Comparison of ENCODE assay signal across 22 mouse cellular contexts in genomic region chr11:11929059-11929458, GRCm38 (mm10). TPM values are rescaled to one million over a fixed set of nuclear protein-coding genes. Genes with fewer than 3 reads are reported as not detected.
DNase-seq lines count a peak whose midpoint lies in the region; ATAC-seq and TF ChIP-seq lines count a peak whose summit lies in the region.
"Had no signal": no experiment of that assay in that cellular context is flagged by ENCODE, and none has a peak within 500 bp of the region (broad histone marks: within the 10 kb centered on the region; RNA-seq: fewer than 3 reads in every experiment).

No protein-coding gene starts in this region.

- no peak for TF ChIP-seq EP300 in CH12.LX (IDR thresholded peaks at IDR 0.05; ENCODE audit: low read length)

- dilution Hi-C loops in CH12.LX (cut with MboI; ENCODE audit: extremely low pct_ligation_motif_present, extremely low pct_unique_long_range_greater_than_20kb, low sequenced_read_pairs), result no loop called here

- peaks cover 11% of the 10 kb centered on the region for H3K36me3 ChIP-seq in heart, embryonic 11.5 days (ENCODE audit: control insufficient read depth, insufficient read depth, low read length)
- H3K36me3 ChIP-seq in heart, embryonic 16.5 days (ENCODE audit: control insufficient read depth, insufficient read depth), result peaks cover 30% of the 10 kb centered on the region
- peaks cover 43% of the 10 kb centered on the region for H3K36me3 ChIP-seq in limb, embryonic 12.5 days
- peaks cover 47% of the 10 kb centered on the region for H3K36me3 ChIP-seq in limb, embryonic 10.5 days
- H3K36me3 ChIP-seq in CH12.LX (replicated peaks in 1 of 2; ENCODE audit: control insufficient read depth in 1 of 2, insufficient read depth in 1 of 2, low read length in 1 of 2), result peaks cover 30 to 40% of the 10 kb centered on the region in 2 experiments

- H3K9ac ChIP-seq in heart, embryonic 11.5 days (ENCODE audit: low read depth, low read length), result no peak overlapping the region
- H3K9ac ChIP-seq in heart, embryonic 16.5 days (ENCODE audit: low read length), result no peak overlapping the region
- H3K9ac ChIP-seq in limb, embryonic 12.5 days (replicated peaks), result no peak overlapping the region
- no peak overlapping the region for H3K9ac ChIP-seq in CH12.LX (ENCODE audit: insufficient read depth, low read depth)
- H3K9ac ChIP-seq: embryonic facial prominence, embryonic 13.5 days; forebrain, embryonic 15.5 days; hindbrain, embryonic 14.5 days; liver, embryonic 14.5 days had no signal

- no peak overlapping the region for H3K4me3 ChIP-seq in heart, embryonic 11.5 days (ENCODE audit: low read depth, low read length)
- H3K4me3 ChIP-seq in heart, embryonic 16.5 days (ENCODE audit: low read length), result no peak overlapping the region
- H3K4me3 ChIP-seq in limb, embryonic 12.5 days (replicated peaks), result no peak overlapping the region
- no peak overlapping the region for H3K4me3 ChIP-seq in limb, embryonic 10.5 days
- H3K4me3 ChIP-seq in CH12.LX (replicated peaks in 1 of 3; ENCODE audit: low read depth in 2 of 3, low read length in 2 of 3, poor library complexity in 1 of 3), result no peak overlapping the region
- H3K4me3 ChIP-seq: embryonic facial prominence, embryonic 13.5 days; forebrain, embryonic 10.5 days; forebrain, embryonic 15.5 days had no signal

- no peak for TF ChIP-seq POLR2A in CH12.LX (IDR thresholded peaks at IDR 0.05; ENCODE audit: low read depth, low read length)

- WGBS in heart, embryonic 11.5 days (ENCODE audit: insufficient replicate concordance), result 87% methylated on average over 3 of the region's 3 CpGs
- 84% methylated on average over 3 of the region's 3 CpGs for WGBS in heart, embryonic 16.5 days
- 95% methylated on average over 3 of the region's 3 CpGs for WGBS in limb, embryonic 12.5 days
- WGBS in limb, embryonic 10.5 days, result 89% methylated on average over 3 of the region's 3 CpGs

- H3K79me2 ChIP-seq in CH12.LX (replicated peaks; ENCODE audit: control insufficient read depth, extremely low read depth, insufficient read depth, poor library complexity, severe bottlenecking), result no peaks in the 10 kb centered on the region

- in situ Hi-C loops in CH12.LX (cut with MboI; ENCODE audit: low pct_ligation_motif_present, low pct_unique_long_range_greater_than_20kb, low sequenced_read_pairs), result no loop called here

- no peak for TF ChIP-seq RAD21 in CH12.LX (IDR thresholded peaks at IDR 0.05; ENCODE audit: low read depth, low read length)

- DNase-seq in heart, postnatal 10 days, result no peak
- no peak for DNase-seq in heart, adult 18-20 months
- no peak for DNase-seq in limb, embryonic 10.5 days (ENCODE audit: low spot score)
- no peak for DNase-seq in CH12.LX (ENCODE audit: extremely low read depth)
- no peak for DNase-seq in cerebellum, adult 11 months
- DNase-seq: adrenal gland, postnatal 14 days; cerebellum, adult 11-12 months; cerebellum, adult 9-11 months; layer of hippocampus, adult 9-11 months; lung, postnatal 36 days; thymus, postnatal 4 days had no signal

- H3K27me3 ChIP-seq in heart, embryonic 11.5 days (ENCODE audit: control insufficient read depth, insufficient read depth, low read length), result no peaks in the 10 kb centered on the region
- H3K27me3 ChIP-seq in heart, embryonic 16.5 days (ENCODE audit: control insufficient read depth, insufficient read depth, low read length), result no peaks in the 10 kb centered on the region
- H3K27me3 ChIP-seq in limb, embryonic 12.5 days, result no peaks in the 10 kb centered on the region
- no peaks in the 10 kb centered on the region for H3K27me3 ChIP-seq in limb, embryonic 10.5 days (ENCODE audit: low read depth, poor library complexity, severe bottlenecking)
- H3K27me3 ChIP-seq in CH12.LX (replicated peaks), result no peaks in the 10 kb centered on the region
- H3K27me3 ChIP-seq: embryonic facial prominence, embryonic 13.5 days; forebrain, embryonic 15.5 days had no signal

- H3K9me3 ChIP-seq in heart, embryonic 11.5 days (replicated peaks; ENCODE audit: control insufficient read depth, low read length), result no peaks in the 10 kb centered on the region
- H3K9me3 ChIP-seq in heart, embryonic 16.5 days (replicated peaks; ENCODE audit: control insufficient read depth, low read length), result no peaks in the 10 kb centered on the region
- no peaks in the 10 kb centered on the region for H3K9me3 ChIP-seq in limb, embryonic 12.5 days
- H3K9me3 ChIP-seq in limb, embryonic 10.5 days (replicated peaks), result no peaks in the 10 kb centered on the region
- no peaks in the 10 kb centered on the region for H3K9me3 ChIP-seq in CH12.LX (replicated peaks; ENCODE audit: low read length)
- H3K9me3 ChIP-seq: embryonic facial prominence, embryonic 13.5 days; forebrain, embryonic 10.5 days; forebrain, embryonic 15.5 days had no signal

- ATAC-seq in heart, embryonic 11.5 days (replicated peaks; ENCODE audit: insufficient number of reproducible peaks, low FRiP score, low TSS enrichment), result no peak
- ATAC-seq in heart, embryonic 16.5 days (replicated peaks; ENCODE audit: extremely low read depth, insufficient read depth, low FRiP score), result no peak
- no peak for ATAC-seq in limb, embryonic 12.5 days (ENCODE audit: insufficient number of reproducible peaks, insufficient read depth, low FRiP score, low TSS enrichment, low read depth)
- ATAC-seq: forebrain, embryonic 15.5 days; midbrain, embryonic 16.5 days had no signal

- H3K4me1 ChIP-seq in heart, embryonic 11.5 days (ENCODE audit: control insufficient read depth, insufficient read depth, low read length), result peaks cover 8% of the 10 kb centered on the region
- peaks cover 11% of the 10 kb centered on the region for H3K4me1 ChIP-seq in heart, embryonic 16.5 days (ENCODE audit: control insufficient read depth, insufficient read depth, low read length)
- H3K4me1 ChIP-seq in limb, embryonic 12.5 days (replicated peaks), result peaks cover under 1% of the 10 kb centered on the region; the same call in 1 of the 2 replicates
- H3K4me1 ChIP-seq in limb, embryonic 10.5 days, result peaks cover 8% of the 10 kb centered on the region
- peaks cover 3 to 19% of the 10 kb centered on the region in 2 experiments; a peak in 3 of 4 replicates for H3K4me1 ChIP-seq in CH12.LX (ENCODE audit: control insufficient read depth in 1 of 2, insufficient read depth in 2 of 2)
- H3K4me1 ChIP-seq: embryonic facial prominence, embryonic 13.5 days; forebrain, embryonic 15.5 days had no signal

- no peak for TF ChIP-seq CTCF in CH12.LX (conservative IDR thresholded peaks at IDR 0.05 in 1 of 2, IDR thresholded peaks at IDR 0.05 in 1 of 2; ENCODE audit: low read depth in 2 of 2, low read length in 2 of 2)

- H3K27ac ChIP-seq in heart, embryonic 11.5 days (ENCODE audit: low read depth, low read length), result 0 out of 2 replicates have a peak overlapping the region, but pooled peaks have one; percentile 24
- H3K27ac ChIP-seq in heart, embryonic 16.5 days (ENCODE audit: low read length), result peak overlapping the region; percentile 62
- H3K27ac ChIP-seq in limb, embryonic 12.5 days, result 0 out of 2 replicates have a peak overlapping the region, but pooled peaks have one; percentile 12
- H3K27ac ChIP-seq in limb, embryonic 10.5 days, result no peak overlapping the region
- H3K27ac ChIP-seq in CH12.LX (ENCODE audit: insufficient read depth, low read depth), result no peak overlapping the region
- H3K27ac ChIP-seq: embryonic facial prominence, embryonic 13.5 days; forebrain, embryonic 10.5 days; forebrain, embryonic 15.5 days; hindbrain, embryonic 14.5 days; liver, embryonic 14.5 days had no signal

- H3K4me2 ChIP-seq in heart, embryonic 11.5 days, result no peak overlapping the region
- H3K4me2 ChIP-seq in heart, embryonic 16.5 days (ENCODE audit: low read depth, low read length), result no peak overlapping the region
- no peak overlapping the region for H3K4me2 ChIP-seq in limb, embryonic 12.5 days
- H3K4me2 ChIP-seq in CH12.LX (ENCODE audit: insufficient read depth, low read depth, poor library complexity, severe bottlenecking), result no peak overlapping the region
- H3K4me2 ChIP-seq: embryonic facial prominence, embryonic 13.5 days; forebrain, embryonic 15.5 days; hindbrain, embryonic 14.5 days; midbrain, embryonic 11.5 days had no signal

- intact Hi-C loops in heart, postnatal 10 days (cut with DNase I), result loop anchor here (5.0 kb wide), 1 partner anchor 52 kb away; no protein-coding TSS in a partner anchor

TF ChIP-seq in CH12.LX, 34 proteins besides CTCF, POLR2A, EP300 and RAD21:
- TF ChIP-seq E2F4 (IDR thresholded peaks at IDR 0.05; ENCODE audit: insufficient replicate concordance, low read depth, low read length), result no peak
- peak; percentile 93; the same call in 1 of the 2 replicates for TF ChIP-seq POLR2AphosphoS2 (IDR thresholded peaks at IDR 0.05; ENCODE audit: low read depth, low read length)
- no peak for TF ChIP-seq JUND (conservative IDR thresholded peaks at IDR 0.05; ENCODE audit: low read depth, low read length)
- no peak for TF ChIP-seq USF1 (IDR thresholded peaks at IDR 0.05; ENCODE audit: low read depth, low read length)

RNA-seq across cellular contexts. Expression of gene Ddc, which starts 31.1 kb away (rescaled TPM):
- polyA plus RNA-seq in heart, embryonic 11.5 days (2014; fragmentation: Nextera tagmentation; extraction: Ambion mirVana), result 39.7 and 44.5 TPM in 2 replicates
- 10 to 100 TPM; 11.0 to 11.9 TPM for total RNA-seq in heart, postnatal 10 days (2021)
- polyA plus RNA-seq in heart, embryonic 16.5 days (2015; fragmentation: Nextera tagmentation; extraction: Ambion mirVana), result 112 TPM in 2 replicates
- total RNA-seq in heart, adult 18-20 months (2021), result 1 to 10 TPM; 1.3 to 1.9 TPM
- 11.9 and 13.0 TPM in 2 replicates for polyA plus RNA-seq in limb, embryonic 12.5 days (2016; fragmentation: Nextera tagmentation; extraction: Ambion mirVana)
- 5.5 and 6.2 TPM in 2 replicates for polyA plus RNA-seq in limb, embryonic 10.5 days (2016; fragmentation: Nextera tagmentation; extraction: Ambion mirVana)
- total RNA-seq in CH12.LX (2012; rRNA removed) (not detected in 2 replicates), CH12.LX (2014; rRNA removed) (0.17 and 0.19 TPM in 2 replicates)
- polyA plus RNA-seq in CH12.LX (2012; ENCODE audit: insufficient read length, low read depth), result 0.12 and 0.33 TPM in 2 replicates
- total RNA-seq: hematopoietic stem cell, adult 5-6 weeks had no signal

Comparison
In these comparisons a context has a peak if more than half of its experiments do, and no peak if none do; other contexts are left out.
1. H3K27ac ChIP-seq: peak in heart, embryonic 11.5 days (single experiment), heart, embryonic 16.5 days (single experiment) and limb, embryonic 12.5 days (single experiment); none in limb, embryonic 10.5 days (single experiment) and CH12.LX (single experiment).